Mouse (Mus musculus): ENCODE measurements around the gene Wnt3a.
"Not testable (repeated sequence)": the region's sequence is repeated elsewhere in the genome, so short reads cannot be mapped to it uniquely, and the experiment has no call there.

The Wnt3a gene

DNA sequence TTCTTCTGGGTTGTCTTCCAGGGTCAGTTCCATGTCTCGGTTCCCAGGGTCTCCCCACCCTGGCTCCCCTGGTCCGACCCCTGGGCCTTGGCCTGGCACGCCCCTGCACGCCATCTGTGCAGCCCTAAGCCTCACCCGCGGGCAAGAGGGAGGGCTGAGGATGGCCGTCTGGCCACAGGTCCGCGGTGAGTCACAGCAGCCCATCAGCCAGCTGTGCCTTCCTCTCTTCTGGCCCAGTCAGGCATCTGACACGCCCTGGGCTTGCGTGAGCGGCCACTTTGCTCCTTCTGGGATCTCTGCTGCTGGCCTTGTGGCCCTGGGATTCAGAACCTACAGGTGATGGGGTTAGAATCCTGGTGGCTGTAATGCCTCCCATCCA, 17.6 kb upstream of the Wnt3a start:
- no peak for DNase-seq (ENCODE audit: low spot score in 2 of 2)

DNA sequence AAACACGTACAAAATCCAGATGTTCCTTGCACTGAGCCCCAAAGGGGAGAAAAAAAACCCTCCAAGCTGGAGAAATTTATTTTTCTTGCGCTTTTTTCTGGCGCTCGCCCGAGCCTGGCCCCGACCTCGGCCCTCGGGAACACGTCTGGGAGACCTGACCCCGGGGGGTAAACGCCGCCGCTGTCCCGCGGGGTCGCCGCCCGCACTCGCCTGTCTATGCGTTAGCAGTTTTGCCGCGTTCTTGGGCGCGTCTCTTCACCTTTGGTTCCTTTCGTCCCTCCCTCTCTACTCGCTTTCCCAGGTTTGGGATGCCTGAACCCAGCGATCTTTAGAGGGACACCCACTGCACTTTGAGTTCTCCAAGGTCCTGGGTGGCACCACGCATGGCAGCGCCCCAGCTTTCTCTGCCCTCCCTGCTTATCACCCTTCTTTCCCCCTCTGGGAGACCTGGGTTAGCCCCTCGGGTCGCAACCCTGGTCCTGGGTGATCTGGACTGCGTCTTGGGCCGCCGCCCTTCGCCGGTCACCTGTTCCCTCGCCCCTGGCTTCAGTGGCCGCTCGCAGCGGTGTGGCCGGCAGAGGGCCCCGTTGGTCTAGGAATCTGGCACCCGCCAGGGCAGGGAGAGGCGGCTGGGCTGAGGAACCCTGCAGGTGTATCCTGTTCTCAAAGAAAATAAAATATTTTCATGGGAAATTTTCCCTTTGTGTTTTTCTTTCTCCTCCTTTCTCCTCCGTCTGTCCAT, 17.0 kb upstream of the Wnt3a start:
- peak in 1 of 2 experiments; percentile 35 for DNase-seq (ENCODE audit: low spot score in 2 of 2)

DNA sequence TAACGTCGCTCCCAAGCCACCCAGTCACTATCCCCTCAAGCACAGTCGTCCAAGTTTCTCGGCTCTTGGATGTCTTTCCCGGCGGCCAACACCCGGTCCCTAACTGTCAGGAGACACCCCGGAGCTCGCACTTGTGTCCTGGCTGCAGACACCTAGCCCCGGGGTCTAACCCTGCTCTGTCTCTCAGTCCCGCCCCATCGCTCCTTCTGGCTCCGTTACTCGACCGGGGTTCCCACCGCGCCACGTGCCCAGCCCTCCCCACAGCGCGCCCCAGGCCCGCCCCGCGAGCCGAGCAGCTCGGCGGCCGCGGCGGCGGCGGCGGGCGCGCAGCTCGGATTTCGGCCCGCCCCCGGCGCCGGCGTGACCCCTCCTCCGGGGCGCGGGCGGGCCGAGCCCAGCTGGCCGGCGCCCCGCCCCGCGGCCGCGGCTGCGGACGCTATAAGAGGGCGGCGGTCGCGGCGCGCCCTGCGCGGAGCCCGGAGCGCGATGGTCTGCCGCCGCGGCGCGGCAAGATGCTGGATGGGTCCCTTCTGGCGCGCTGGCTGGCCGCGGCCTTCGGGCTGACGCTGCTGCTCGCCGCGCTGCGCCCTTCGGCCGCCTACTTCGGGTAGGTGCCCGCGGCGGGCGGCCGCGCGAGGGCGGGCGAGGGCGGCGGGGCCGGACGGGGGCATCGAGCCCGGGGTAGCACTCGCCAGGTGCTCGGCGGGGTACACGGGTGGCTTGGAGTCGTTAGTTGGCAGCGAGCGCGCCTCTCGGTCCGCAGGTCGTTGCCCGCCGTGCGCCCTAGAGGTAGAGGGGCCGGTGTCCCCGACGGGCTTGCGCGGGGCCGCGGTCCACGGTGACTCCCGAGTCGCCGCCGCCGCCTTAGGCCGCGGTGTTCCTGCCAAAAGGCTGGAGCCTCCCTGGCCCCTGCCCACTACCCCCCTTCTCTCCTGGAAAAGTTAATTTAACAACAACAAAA, 16.2 kb upstream of the Wnt3a start, which contains the start of gene Wnt9a:
Wnt9a (plus strand) TSS at position 468 of the 961 bp plus-strand sequence.
- no peak for DNase-seq (ENCODE audit: low spot score in 2 of 2)

DNA sequence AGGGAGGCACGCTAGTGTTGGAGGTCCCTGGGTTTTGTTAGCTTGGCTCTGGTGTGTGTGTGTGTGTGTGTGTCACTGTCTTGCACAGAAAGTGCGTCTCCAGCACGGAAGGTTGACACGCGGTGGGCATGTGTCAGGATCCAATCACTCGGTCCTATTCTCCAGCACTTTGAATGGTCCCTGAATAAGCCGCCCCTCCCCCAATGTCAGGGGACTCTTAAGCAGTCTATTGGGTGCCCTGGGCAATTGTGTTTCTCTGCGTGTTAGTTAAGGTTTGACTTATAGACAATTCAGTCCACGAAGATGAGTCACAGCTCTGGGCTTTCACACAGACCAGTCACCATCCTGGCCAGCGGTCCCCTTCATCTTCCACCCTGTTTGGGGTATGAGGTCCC, 15.3 kb upstream of the Wnt3a start:
- DNase-seq (ENCODE audit: low spot score in 2 of 2): no peak

DNA sequence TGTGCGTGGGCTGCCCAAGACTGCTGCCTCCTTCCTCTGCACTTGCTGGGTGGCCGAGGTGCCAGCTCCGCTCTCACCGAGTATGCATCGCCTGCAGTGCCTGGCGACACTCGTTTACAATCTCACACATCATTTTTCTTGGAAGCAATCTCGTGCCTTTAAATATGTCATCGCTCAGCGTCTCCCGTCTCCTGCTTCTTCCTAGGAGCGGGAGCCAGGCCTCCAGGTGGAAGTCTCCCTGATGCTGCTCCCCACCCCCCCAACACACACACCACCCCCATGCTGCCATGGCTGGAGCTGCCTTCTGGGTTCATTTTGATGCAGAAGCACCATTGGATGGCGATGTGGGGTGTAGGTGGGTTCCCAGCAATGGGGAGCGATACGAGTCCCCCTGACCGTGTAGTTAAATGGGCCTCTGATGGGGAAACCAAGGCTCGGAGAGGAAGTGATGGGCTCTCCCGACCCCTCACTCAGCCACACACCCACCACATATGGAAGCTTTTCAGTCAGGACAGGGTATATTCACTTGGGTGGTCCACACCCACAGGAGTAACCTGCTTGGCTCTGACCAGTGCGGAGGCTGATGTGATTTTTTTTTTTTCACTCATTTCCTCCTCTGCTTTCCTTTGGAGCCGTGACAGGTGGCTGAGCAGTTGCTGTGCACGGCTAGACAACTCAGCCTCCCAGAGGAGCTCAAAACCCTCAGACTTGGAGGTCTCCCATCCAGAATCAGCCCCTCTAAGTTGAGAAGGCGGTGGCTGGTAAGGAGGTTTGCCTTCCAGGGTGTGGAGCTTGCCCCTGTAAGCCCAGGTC, 14.7 kb upstream of the Wnt3a start:
- no peak for DNase-seq (ENCODE audit: low spot score in 2 of 2)

DNA sequence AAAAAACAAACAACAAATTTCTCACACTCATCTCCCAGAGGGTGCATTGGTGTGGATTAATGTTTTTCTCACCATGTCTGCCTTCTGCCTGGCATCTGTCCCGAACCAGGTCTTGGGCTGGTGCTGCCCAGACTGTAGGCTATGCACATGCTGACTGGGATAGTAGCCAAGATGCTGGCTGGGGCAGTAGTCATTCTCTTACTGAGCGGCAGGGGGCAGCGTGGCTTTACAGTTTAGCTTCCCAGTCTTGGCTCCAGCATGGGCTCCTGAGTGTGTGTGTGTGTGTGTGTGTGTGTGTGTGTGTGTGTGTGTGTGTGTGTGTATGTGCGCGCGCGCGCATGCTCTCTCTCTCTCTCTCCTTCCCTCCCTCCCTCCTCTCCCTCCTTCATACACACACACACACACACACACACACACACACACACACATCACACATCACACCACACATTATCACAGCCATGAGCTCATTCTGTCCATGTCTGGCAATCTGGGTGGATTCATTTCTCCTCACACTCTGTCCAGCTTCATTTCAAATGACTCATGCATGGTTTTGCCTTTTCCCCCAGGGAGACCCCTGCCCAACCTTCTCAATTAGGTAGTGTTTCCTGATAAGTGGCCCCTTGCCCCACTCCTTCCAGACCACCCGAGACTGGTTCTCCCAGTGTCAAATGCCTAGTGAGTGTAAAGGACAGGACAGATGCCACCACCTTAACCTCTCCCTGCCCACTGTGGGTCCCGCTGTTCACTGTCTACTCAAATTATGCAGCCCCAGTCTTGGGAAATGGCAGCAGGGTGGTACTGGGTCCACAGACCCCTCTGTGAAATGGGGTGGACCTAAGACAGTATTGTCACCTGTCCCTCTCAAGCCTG, 12.4 kb upstream of the Wnt3a start:
- peak in 1 of 2 experiments; percentile 37 for DNase-seq (ENCODE audit: low spot score in 2 of 2)

DNA sequence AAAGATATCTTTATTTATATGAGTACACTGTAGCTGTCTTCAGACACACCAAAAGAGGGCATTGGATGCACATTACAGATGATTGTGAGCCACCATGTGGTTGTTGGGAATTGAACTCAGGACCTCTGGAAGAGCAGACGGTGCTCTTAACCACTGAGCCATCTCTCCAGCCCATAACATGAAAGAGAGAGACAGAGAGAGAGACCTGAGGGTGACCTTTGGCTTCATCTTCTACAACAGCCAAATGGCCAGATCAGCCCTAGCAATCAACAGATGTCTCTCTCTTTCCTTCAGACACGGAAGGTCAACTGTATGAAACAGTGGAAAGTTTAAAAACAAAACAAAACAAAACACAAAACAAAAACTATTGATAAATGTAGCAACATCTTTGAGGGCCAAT, 10.5 kb upstream of the Wnt3a start:
- DNase-seq (ENCODE audit: low spot score in 2 of 2): not testable (repeated sequence)

DNA sequence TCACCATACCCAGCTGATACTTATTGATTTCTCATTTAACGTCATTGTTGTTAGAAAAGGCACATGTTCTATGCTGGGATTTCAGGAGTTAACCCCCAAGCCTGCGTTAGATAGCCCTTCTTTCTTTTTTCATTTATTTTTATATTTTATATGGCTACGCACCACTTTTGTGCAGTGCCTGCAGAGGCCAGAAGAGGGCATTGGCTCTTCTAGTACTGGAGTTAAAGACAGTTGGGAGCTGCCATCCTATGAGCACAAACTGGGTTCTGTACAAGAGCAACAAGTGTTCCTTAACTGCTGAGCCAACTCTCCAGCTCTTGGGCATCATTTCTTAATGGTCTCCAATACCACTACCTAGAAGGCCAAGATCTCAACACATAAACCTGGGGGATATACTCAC, 9.6 kb upstream of the Wnt3a start:
- DNase-seq (ENCODE audit: low spot score in 2 of 2): no peak

DNA sequence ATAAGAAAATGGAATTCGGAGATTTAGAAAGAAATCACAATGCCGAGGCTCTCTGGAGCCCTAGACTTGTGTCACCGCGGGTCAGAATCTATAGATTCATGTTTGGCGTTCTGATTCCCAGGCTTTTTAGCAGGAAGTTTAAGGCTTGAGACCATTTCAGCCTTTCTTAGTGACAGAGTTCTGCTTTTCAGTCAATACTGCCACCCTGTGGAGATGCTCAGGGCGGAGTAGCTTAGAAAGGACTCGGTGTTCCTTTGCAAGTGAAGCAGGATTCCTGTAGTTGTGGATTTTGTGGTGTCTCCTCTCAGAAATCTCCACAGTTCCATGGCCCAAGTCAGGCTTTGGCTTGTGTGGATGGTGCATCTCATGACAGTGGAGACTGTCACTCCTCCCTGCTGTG, 7.4 kb upstream of the Wnt3a start:
- DNase-seq (ENCODE audit: low spot score in 2 of 2): no peak

DNA sequence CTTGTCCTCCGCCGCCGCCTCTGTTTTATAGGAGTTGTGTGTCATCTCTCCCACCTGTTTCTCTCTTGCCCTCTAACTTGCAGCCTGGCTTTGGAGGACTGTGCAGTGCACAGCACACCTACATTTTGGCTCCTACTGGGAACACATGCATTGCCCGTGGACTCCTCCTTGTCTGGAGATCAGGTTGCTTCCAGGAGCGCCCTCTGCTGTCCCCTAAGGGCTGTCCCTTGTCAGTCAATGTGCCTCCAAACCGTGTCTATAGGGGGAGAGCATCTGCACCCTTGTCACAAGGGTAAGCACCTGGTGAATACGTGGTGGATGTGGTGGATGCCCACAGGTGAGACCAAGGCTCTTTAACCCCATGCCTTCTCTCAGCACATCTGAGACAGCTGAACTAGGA, 3.1 kb upstream of the Wnt3a start:
- peak in 1 of 2 experiments; percentile 45 for DNase-seq (ENCODE audit: low spot score in 2 of 2)

DNA sequence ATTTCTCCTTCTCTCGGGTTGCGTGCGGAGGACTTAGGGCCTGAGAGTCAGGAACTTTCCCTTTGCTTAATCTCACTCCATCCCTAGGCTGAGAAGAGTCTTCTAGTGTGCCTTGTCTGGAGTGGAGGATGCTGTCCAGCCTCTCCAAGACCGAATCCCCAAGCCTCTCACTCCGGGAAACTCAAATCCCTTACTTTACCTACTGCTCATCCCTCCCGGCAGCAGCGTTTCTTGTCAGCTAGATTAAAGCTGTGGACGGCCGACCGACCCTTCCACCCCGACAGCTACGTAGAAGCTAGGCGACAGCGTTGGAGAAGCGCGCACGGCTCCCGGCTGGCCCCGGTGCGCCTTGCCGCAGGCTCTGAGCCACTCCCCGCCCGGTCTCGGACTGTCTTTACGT, 846 bp downstream of the Wnt3a start:
- DNase-seq (ENCODE audit: low spot score in 2 of 2): no peak

DNA sequence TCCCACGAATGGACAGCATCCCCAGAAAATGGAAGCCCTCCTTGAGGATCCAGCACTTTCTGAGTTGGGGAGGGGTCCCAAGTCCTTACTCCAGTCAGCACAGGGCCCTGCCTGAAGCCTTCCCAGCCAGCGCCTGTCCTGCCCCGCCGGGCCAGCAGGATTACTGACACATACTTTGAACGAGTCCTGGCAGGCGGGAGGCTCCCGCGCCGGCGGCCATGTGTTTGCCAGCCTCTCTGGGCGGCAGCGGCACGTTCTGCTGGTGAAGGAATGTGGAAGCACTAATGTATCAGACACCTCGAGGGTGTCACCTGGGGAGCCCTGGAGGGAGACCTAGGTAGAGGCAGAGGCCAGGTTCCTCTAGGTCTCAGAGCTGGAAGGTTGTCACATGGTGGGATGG, 6.4 kb downstream of the Wnt3a start:
- DNase-seq (ENCODE audit: low spot score in 2 of 2): no peak

DNA sequence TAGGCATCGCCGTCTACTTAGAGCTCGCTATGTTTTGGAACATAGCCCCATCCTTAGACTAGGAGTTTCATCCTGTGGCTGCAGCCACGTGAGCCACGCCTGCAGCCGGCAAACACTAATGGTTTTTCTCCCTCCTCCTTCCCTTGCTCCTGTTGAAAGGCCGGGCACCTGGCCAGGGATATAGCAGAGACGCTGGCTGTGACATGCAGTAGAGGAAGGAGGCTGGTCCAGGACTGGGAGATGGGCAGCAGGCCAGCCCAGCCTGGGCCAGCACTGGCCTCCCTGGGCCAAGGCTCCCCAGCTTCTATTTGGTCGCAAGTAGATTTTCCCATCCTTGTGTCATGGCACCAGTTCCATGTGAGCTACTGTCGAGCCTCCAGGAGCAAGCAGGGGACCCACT, 7.6 kb downstream of the Wnt3a start:
- no peak for DNase-seq (ENCODE audit: low spot score in 2 of 2)

DNA sequence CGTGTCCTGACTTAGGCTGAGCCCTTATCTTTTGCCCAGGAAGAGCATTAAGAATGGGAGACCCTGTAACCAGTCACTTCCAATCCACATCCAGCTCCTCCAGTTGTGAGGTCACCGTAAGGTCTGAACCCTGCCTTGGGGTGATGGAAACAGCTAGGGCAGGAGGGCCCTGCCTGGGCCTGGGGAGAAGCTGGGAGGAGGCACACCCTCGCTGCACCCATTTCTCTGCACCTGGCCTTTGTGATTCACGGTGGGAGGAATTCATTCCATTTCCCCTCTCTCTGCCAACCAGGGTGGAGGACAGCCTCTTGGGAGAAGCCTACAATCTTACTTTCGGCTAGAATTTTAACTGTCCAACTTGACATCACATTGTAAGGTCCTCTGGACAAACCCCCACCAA, 8.4 kb downstream of the Wnt3a start:
- no peak for DNase-seq (ENCODE audit: low spot score in 2 of 2)

DNA sequence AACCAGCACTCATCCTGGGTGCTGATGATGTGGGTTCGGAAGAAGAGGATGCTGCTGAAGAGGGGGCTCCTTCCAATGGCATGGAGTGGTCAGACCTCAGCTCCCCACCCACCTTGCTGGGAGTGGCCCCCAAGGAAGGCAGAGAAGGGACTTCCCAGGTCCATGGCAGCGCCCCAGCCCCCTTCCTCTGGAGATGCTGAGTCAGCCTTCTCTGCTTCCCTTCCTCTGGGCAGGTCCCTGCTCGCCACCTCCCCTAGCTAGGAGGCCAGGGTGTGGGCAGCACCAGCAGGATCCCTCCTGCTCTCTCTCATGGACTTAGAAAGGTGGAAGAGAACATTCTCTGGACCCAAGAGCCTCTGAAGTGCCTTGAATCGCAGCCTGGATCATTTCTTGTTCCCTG, 12.5 kb downstream of the Wnt3a start:
- DNase-seq (ENCODE audit: low spot score in 2 of 2): no peak

DNA sequence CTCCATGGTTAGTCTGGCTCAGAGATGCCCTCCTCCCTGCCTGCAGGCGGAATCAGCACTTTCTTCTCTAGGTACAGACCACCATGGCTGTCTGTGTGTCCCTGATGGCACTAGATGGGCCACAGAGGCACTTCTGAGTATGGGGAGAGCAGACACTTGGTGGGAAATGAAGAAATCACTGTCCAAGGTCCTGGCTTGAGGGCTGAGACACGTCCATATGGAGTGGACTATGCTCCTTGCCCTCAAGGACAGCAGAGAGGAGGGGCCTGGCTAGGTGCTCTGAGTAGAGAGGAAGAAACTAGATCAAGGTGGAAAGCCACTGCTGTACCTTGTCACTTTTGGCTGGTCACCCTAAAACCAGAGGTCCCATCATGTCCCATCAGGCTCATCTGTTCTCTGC, 13.7 kb downstream of the Wnt3a start:
- DNase-seq (ENCODE audit: low spot score in 2 of 2): no peak

DNA sequence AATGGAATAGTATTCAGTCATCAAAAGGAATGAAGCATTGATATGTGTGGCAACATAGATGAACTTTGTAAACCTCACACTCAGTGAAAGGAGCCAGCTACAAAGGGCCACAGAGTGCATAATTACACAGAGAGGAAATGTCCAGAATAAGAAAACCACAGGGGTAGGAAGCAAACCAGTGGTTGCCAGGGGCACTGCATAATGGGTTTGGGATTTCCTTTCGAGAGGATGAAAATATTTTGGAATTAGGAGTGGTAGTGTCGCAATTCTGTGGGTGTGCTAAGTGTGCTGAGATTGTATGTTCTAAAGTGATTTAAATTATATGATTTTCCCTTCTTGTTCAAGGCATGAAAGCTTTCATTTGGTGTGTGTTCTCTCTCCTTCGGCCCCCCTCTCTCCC, 16.4 kb downstream of the Wnt3a start:
- no peak for DNase-seq (ENCODE audit: low spot score in 2 of 2)

DNA sequence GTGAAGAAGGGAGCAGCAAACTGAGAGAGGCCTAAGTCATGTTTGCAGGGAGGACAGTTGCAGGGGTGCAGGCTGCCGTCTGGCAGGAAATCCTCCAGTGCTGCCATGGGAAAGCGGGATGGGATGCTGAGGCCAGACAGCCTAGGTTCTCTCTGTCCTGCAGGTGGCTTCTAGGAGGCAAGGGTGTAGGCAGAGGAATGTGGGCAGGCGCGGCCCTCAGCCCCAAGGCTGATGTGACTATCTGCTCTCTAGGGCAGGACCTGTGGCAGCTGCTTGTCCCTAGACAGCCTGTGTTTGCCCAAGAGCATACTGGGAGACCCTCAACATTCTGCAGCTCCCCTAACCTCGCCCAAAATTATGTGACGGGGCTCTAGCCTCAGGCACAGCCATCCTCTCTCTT, 23.8 kb downstream of the Wnt3a start:
- no peak for DNase-seq (ENCODE audit: low spot score in 2 of 2)

DNA sequence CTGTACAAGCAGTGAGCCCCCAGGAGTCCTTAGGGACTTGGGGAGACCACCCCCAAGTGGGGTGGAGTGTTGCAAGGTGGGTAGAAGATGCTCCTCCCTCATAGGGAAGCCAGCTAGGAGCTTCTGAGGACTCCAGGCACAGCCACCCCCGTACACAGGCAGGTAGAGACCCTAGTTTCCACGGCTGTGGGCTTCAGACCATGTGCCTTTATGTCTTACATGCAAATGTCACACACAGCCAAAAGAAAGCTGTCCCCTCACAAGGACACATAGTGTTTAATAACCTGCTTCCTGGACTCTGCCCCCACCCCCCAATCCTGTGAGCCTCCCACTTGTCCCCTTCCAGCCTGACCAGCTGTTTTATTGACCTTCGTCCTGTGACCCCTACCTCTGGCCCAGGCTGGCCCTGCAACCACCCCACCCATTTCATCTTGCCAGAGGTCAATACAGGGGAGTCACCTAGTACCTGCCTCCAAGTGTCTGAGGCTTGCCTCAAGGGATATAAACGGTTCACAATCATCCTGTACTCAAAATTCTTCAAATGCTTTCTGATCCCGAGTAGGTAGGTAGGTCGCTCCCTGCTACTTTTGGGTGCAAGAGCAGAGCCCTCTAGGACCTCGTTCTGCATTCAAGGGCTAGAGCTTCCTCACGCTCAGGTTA, 25.3 kb downstream of the Wnt3a start:
- DNase-seq (ENCODE audit: low spot score in 2 of 2): no peak

DNA sequence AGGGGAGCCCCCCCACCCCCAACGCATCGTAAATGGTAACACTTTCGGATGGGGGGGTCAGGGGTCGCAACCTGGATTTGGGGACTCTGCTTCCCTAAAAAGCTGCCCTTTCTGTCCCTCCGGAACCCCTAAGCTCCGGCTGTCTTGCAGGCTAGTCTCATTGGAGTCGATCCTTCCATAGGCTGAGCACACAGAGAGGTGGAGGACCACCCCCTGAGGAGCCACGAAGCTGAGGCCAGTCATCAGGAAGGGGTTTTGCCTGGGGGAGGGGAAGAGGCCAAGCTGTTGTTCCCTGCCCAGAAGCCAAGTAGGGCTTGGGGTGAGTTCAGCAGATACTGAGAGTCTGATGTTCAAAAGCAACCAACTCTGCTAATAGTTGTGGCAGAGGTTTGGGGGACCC, 26.0 kb downstream of the Wnt3a start:
- no peak for DNase-seq (ENCODE audit: low spot score in 2 of 2)

All from spleen, postnatal 14 days (tissue).